Mouse (Mus musculus) embryonic facial prominence, embryonic 15.5 days (tissue): Measurements from ENCODE around the gene Shank1. TPM values are rescaled to one million over a fixed set of nuclear protein-coding genes. Genes with fewer than 3 reads are reported as not detected.

Source experiments
- ATAC-seq: fragments of 200-750 bp; cut with Nextera tagmentation; 2 replicates; pipeline ENCODE4 v1.8.0; 2017; ENCODE audit warnings: low read depth, moderate TSS enrichment; ENCODE audit not compliant: insufficient number of reproducible peaks, low FRiP score, low TSS enrichment
- H3K27ac ChIP-seq: fragments of 300-500 bp; sonication (generic); replicated peaks from 2 replicates; pipeline ENCODE4 v1.5.1; 2015; ENCODE audit warnings: mild to moderate bottlenecking, inconsistent platforms
- H3K27me3 ChIP-seq: fragments of 300-500 bp; sonication (generic); 2 replicates; pipeline ENCODE4 v1.6.1; 2015; ENCODE audit warnings: inconsistent platforms
- H3K36me3 ChIP-seq: fragments of 300-500 bp; sonication (generic); 2 replicates; pipeline ENCODE4 v1.6.1; 2015; ENCODE audit warnings: mild to moderate bottlenecking, inconsistent platforms
- H3K4me1 ChIP-seq: fragments of 300-500 bp; sonication (generic); 2 replicates; pipeline ENCODE4 v1.6.1; 2015; ENCODE audit warnings: inconsistent platforms
- H3K4me2 ChIP-seq: fragments of 300-500 bp; sonication (generic); replicated peaks from 2 replicates; pipeline ENCODE4 v1.6.1; 2015; ENCODE audit warnings: mild to moderate bottlenecking, inconsistent platforms
- H3K4me3 ChIP-seq: fragments of 300-500 bp; sonication (generic); replicated peaks from 2 replicates; pipeline ENCODE4 v1.5.1; 2015; ENCODE audit warnings: mild to moderate bottlenecking, inconsistent platforms
- H3K9ac ChIP-seq: fragments of 300-500 bp; sonication (generic); 2 replicates; pipeline ENCODE4 v1.6.1; 2015; ENCODE audit warnings: inconsistent platforms
- H3K9me3 ChIP-seq: fragments of 300-500 bp; sonication (generic); replicated peaks from 2 replicates; pipeline ENCODE4 v1.6.1; 2016; ENCODE audit warnings: inconsistent platforms
- WGBS: fragments of 180-500 bp; shearing (Covaris S2); methylation state at CpG from one replicate; pipeline ENCODE4 v1.1.7; 2015; 5-methylcytosine and 5-hydroxymethylcytosine counted together
- polyA plus RNA-seq: library from polyadenylated mRNA; unstranded; fragments of >200 nt; fragmentation: Nextera tagmentation; extraction: Ambion mirVana; gene quantifications from 2 replicates; pipeline ENCODE4 v1.2.1, GENCODE M21; 2015

Shank1 gene
- polyA plus RNA-seq, 1 experiment from 2014 or later: 6.1 TPM

GRCm38 (mm10) chr7:44375793-44376192, 65.7 kb downstream of the Shank1 start:
- H3K4me2 ChIP-seq: no peak overlapping the region
- no peaks in the 10 kb centered on the region for H3K36me3 ChIP-seq
- 62% methylated on average over 3 of the region's 3 CpGs for WGBS
- peaks cover 6% of the 10 kb centered on the region; the same call in 1 of the 2 replicates for H3K27me3 ChIP-seq
- H3K9me3 ChIP-seq: no peaks in the 10 kb centered on the region
- ATAC-seq: no peak
- H3K4me1 ChIP-seq: peaks cover 12% of the 10 kb centered on the region
- H3K9ac ChIP-seq: no peak overlapping the region
- H3K27ac ChIP-seq: no peak overlapping the region
- no peak overlapping the region for H3K4me3 ChIP-seq

- H3K9me3 ChIP-seq: no peaks in the 10 kb centered on the region
- H3K27me3 ChIP-seq: peaks cover 6% of the 10 kb centered on the region; the same call in 1 of the 2 replicates
- H3K27ac ChIP-seq: no peak overlapping the region
- H3K9ac ChIP-seq: no peak overlapping the region
- ATAC-seq: no peak
- H3K4me1 ChIP-seq: peaks cover 10% of the 10 kb centered on the region
- H3K4me3 ChIP-seq: no peak overlapping the region
- no peaks in the 10 kb centered on the region for H3K36me3 ChIP-seq
- no peak overlapping the region for H3K4me2 ChIP-seq
- WGBS: 46% methylated on average over 4 of the region's 4 CpGs
These were observed 68.2 kb downstream of the Shank1 start for GRCm38 (mm10) chr7:44378290-44378689.

DNA sequence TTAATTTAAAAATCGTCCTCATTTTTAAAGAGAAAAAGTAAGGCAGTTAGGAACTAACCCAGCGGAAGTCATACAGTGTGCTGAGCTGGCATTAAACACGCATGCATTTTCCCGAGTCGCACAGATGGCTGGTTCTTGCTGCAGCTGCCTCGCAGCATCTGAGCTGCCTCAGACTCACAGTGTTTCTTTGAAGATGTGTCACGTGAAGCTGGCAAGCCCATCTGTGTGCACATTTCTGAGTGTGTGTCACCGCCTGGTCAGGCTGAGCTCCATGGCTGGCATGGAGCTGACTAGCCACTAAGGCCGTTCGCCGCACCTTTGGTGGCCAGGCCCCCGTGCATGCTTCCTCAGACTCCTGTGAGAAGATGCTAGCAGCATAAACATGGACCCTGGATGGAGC, 72.5 kb downstream of the Shank1 start:
- Histone ChIP-seq H3K9ac (no peak overlapping the region), H3K4me3 (no peak overlapping the region), H3K36me3 (no peaks in the 10 kb centered on the region), H3K4me1 (peaks cover 9% of the 10 kb centered on the region), H3K27ac (no peak overlapping the region), H3K9me3 (no peaks in the 10 kb centered on the region), H3K4me2 (no peak overlapping the region), H3K27me3 (peaks cover 8% of the 10 kb centered on the region; the same call in 1 of the 2 replicates)
- WGBS: 63% methylated on average over 12 of the region's 12 CpGs
- ATAC-seq: no peak

- WGBS: 0% methylated on average over 28 of the region's 33 CpGs
- Histone ChIP-seq H3K27ac (no peak within 1 kb of the TSS), H3K36me3 (no peaks in the 10 kb centered on the region), H3K4me1 (peaks cover 9% of the 10 kb centered on the region), H3K4me3 (peak within 1 kb of the TSS; percentile 52), H3K9me3 (no peaks in the 10 kb centered on the region), H3K9ac (peak within 1 kb of the TSS; percentile 18; the same call in 1 of the 2 replicates), H3K27me3 (peaks cover 12% of the 10 kb centered on the region), H3K4me2 (peak within 1 kb of the TSS; percentile 91)
- peak; percentile 78 for ATAC-seq
These were observed 74.1 kb downstream of the Shank1 start, which contains the start of gene Syt3 for GRCm38 (mm10) chr7:44383980-44384715. Gene Syt3 (plus strand): TSS chr7:44384102.

GRCm38 (mm10) chr7:44384716-44385059, 74.6 kb downstream of the Shank1 start:
- WGBS: 2% methylated on average over 17 of the region's 17 CpGs
- H3K4me2 ChIP-seq: peak overlapping the region; percentile 91

DNA sequence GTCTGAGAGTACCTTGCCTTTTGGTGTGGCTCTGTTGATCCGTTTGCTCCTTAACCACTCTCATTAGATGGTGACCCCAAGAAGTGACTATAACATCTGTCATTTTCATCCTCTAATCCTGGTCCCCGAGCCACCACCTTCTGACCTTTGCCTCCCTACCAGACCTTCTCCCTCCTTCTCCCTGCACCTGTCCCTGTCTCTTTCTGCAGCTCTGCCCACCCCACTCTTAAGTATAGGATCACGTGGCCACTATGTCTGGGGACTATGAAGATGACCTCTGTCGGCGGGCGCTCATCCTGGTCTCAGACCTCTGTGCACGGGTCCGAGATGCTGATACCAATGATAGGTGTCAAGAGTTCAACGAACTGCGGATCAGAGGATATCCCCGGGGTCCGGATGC, 75.7 kb downstream of the Shank1 start, which contains the start of gene 1700008O03Rik:
1700008O03Rik (minus strand) TSS at position 101 of the 400 bp plus-strand sequence.
- Histone ChIP-seq H3K4me3 (peak within 1 kb of the TSS; percentile 52), H3K36me3 (no peaks in the 10 kb centered on the region), H3K9me3 (no peaks in the 10 kb centered on the region), H3K27ac (no peak within 1 kb of the TSS), H3K4me2 (peak within 1 kb of the TSS; percentile 91), H3K4me1 (peaks cover 9% of the 10 kb centered on the region), H3K9ac (peak within 1 kb of the TSS; percentile 18; the same call in 1 of the 2 replicates), H3K27me3 (peaks cover 9% of the 10 kb centered on the region; the same call in 1 of the 2 replicates)
- no peak for ATAC-seq
- WGBS: 75% methylated on average over 12 of the region's 12 CpGs

More at GRCm38 (mm10) chr7:44384716-44385059, 74.6 kb downstream of the Shank1 start:
- Histone ChIP-seq H3K9ac (peak overlapping the region; percentile 18; the same call in 1 of the 2 replicates), H3K4me3 (peak overlapping the region; percentile 52), H3K27me3 (peaks cover 9% of the 10 kb centered on the region; the same call in 1 of the 2 replicates), H3K4me1 (peaks cover 9% of the 10 kb centered on the region), H3K36me3 (no peaks in the 10 kb centered on the region), H3K9me3 (no peaks in the 10 kb centered on the region), H3K27ac (no peak overlapping the region)
- ATAC-seq: peak; percentile 46; the same call in 1 of the 2 replicates

- ATAC-seq: no peak
- H3K4me2 ChIP-seq: no peak overlapping the region
- 71% methylated on average over 4 of the region's 4 CpGs for WGBS
- no peaks in the 10 kb centered on the region for H3K4me1 ChIP-seq
- no peaks in the 10 kb centered on the region for H3K9me3 ChIP-seq
- no peak overlapping the region for H3K9ac ChIP-seq
- no peak overlapping the region for H3K4me3 ChIP-seq
- peaks cover 7% of the 10 kb centered on the region; the same call in 1 of the 2 replicates for H3K27me3 ChIP-seq
- H3K36me3 ChIP-seq: no peaks in the 10 kb centered on the region
- no peak overlapping the region for H3K27ac ChIP-seq
These were observed 81.8 kb downstream of the Shank1 start for GRCm38 (mm10) chr7:44391831-44392230.

DNA sequence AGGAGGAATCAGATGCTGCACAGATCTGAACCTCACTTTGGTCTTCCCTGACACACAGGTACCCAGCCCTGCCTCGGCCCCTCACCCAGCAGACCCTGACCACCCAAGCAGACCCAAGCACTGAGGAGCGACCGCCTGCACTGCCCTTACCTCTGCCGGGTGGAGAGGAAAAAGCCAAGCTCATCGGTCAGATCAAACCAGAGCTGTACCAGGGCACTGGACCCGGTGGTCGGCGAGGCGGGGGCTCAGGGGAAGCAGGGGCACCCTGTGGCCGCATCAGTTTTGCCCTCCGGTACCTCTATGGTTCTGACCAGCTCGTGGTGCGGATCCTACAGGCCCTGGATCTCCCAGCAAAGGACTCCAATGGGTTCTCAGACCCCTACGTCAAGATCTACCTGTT, 82.3 kb downstream of the Shank1 start:
- H3K27me3 ChIP-seq: peaks cover 7% of the 10 kb centered on the region; the same call in 1 of the 2 replicates
- H3K27ac ChIP-seq: no peak overlapping the region
- H3K4me2 ChIP-seq: no peak overlapping the region
- H3K4me3 ChIP-seq: no peak overlapping the region
- no peak overlapping the region for H3K9ac ChIP-seq
- H3K4me1 ChIP-seq: no peaks in the 10 kb centered on the region
- H3K36me3 ChIP-seq: no peaks in the 10 kb centered on the region
- no peak for ATAC-seq
- 86% methylated on average over 14 of the region's 14 CpGs for WGBS
- H3K9me3 ChIP-seq: no peaks in the 10 kb centered on the region

GRCm38 (mm10) chr7:44393284-44393683, 83.2 kb downstream of the Shank1 start:
- H3K27ac ChIP-seq: no peak overlapping the region
- H3K9ac ChIP-seq: no peak overlapping the region
- ATAC-seq: no peak
- no peaks in the 10 kb centered on the region for H3K9me3 ChIP-seq
- no peak overlapping the region for H3K4me3 ChIP-seq
- 91% methylated on average over 17 of the region's 17 CpGs for WGBS
- no peaks in the 10 kb centered on the region for H3K36me3 ChIP-seq
- no peaks in the 10 kb centered on the region for H3K4me1 ChIP-seq
- H3K4me2 ChIP-seq: no peak overlapping the region
- no peaks in the 10 kb centered on the region for H3K27me3 ChIP-seq

DNA sequence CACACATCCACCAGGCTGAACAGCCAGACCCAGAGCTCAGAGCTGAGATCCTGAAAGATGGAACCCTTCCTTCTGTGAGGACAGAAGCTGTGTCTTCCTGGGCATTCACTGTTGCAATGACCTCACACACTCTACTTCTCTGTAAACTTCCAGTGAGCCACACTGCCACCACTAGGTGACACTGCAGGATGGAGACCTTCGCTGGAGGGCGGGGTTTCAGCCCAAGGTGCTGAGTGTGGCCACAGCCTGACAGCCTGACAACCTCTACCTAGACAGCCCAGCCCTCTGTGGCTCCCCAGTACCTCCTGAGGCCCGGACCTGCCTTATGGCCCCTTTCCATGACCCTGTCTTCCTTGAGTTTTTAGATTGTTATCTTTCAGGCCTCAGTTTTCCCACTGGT, 88.5 kb downstream of the Shank1 start:
- Histone ChIP-seq H3K4me1 (no peaks in the 10 kb centered on the region), H3K27me3 (no peaks in the 10 kb centered on the region; the same call in 1 of the 2 replicates), H3K4me2 (no peak overlapping the region), H3K27ac (no peak overlapping the region), H3K36me3 (no peaks in the 10 kb centered on the region), H3K9ac (no peak overlapping the region), H3K9me3 (no peaks in the 10 kb centered on the region), H3K4me3 (no peak overlapping the region)
- WGBS: 18% methylated on average over 3 of the region's 3 CpGs
- ATAC-seq: peak; percentile 47; the same call in 1 of the 2 replicates

- Histone ChIP-seq H3K9me3 (no peaks in the 10 kb centered on the region), H3K9ac (no peak overlapping the region), H3K27ac (no peak overlapping the region), H3K4me2 (no peak overlapping the region), H3K4me3 (no peak overlapping the region), H3K36me3 (no peaks in the 10 kb centered on the region), H3K4me1 (peaks cover 4% of the 10 kb centered on the region; the same call in 1 of the 2 replicates), H3K27me3 (no peaks in the 10 kb centered on the region; the same call in 1 of the 2 replicates)
- 74% methylated on average over 6 of the region's 6 CpGs for WGBS
- no peak for ATAC-seq
These were observed 91.6 kb downstream of the Shank1 start for GRCm38 (mm10) chr7:44401673-44402072.
